Mouse (Mus musculus) cortical plate, adult 2 months (tissue): ENCODE data around the gene Cnn2.
"Not testable (repeated sequence)": the region's sequence is repeated elsewhere in the genome, so short reads cannot be mapped to it uniquely, and the experiment has no call there.

Experiments
- CTCF ChIP-seq: fragments of 200-500 bp; IDR thresholded peaks from 2 replicates; pipeline ENCODE4 v1.5.1; 2011; ENCODE audit warnings: mild to moderate bottlenecking, control low read depth, low read length; ENCODE audit not compliant: insufficient read depth; ENCODE audit errors: extremely low read depth
- POLR2A ChIP-seq: fragments of 200-500 bp; IDR thresholded peaks from 2 replicates; pipeline ENCODE4 v1.6.1; 2011; ENCODE audit warnings: mild to moderate bottlenecking, low read length, control low read depth; ENCODE audit not compliant: insufficient read depth; ENCODE audit errors: extremely low read depth

- not testable (repeated sequence) for TF ChIP-seq CTCF, POLR2A
Measured at GRCm38 (mm10) chr10:80041409-80042060, 53.2 kb downstream of the Cnn2 start.
